Mouse (Mus musculus): Measurements from ENCODE around the gene Prkag2. TPM values are rescaled to one million over a fixed set of nuclear protein-coding genes. Genes with fewer than 3 reads are reported as not detected.

The Prkag2 gene
- polyA plus RNA-seq, 1 experiment from 2014 or later, result 125 TPM

DNA sequence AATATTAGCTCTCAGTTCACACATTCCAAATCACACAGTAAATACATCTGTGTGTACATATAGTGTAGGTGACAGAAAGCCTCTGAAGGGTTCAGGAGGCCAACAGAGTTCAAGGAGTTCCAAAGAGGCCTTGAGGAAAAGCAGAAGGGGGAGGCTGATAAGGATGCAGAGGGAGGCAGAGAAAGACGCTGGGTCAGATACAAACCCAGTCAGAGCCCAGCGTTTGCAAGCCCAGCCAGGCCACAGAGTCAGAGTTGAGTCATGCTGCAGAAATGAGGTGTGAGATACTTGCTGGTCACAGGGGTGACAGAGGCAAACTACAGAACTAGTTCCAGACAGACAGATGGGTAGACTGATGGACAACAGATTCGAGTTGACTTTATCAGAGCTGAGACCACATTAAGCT, 70.2 kb downstream of the Prkag2 start:
- WGBS, result 10% methylated on average over 3 of the region's 3 CpGs
- Histone ChIP-seq H3K4me1 (ENCODE audit: control insufficient read depth, insufficient read depth, low read length) (peaks cover 31% of the 10 kb centered on the region), H3K36me3 (ENCODE audit: control insufficient read depth, insufficient read depth) (no peaks in the 10 kb centered on the region), H3K4me2 (ENCODE audit: low read depth, low read length) (no peak overlapping the region), H3K4me3 (ENCODE audit: low read length) (no peak overlapping the region), H3K27me3 (ENCODE audit: control insufficient read depth, insufficient read depth, low read length) (no peaks in the 10 kb centered on the region), H3K9me3 (replicated peaks; ENCODE audit: control insufficient read depth, low read length) (no peaks in the 10 kb centered on the region), H3K27ac (ENCODE audit: low read length) (peak overlapping the region; percentile 56), H3K9ac (ENCODE audit: low read length) (no peak overlapping the region)
- ATAC-seq (replicated peaks; ENCODE audit: extremely low read depth, insufficient read depth, low FRiP score), result peak; percentile 52

DNA sequence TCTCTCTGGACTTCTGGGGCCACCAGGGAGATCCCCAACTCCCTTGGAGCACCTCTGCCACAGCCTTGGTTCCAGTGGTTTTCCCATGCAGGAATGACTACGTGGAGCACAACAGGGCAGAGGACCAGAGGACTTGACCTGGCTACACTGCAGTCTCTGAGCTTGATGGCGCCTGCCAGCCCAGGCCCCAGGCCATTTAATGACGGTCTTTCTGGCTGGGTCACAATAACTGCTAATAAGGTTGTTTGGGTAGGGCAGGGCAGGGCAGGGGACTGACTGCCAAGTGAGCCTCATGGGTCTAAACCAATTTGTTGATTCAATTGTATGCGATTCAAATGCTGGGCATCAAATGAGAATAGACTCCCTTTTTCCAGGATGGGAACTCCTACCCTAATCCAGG, 72.8 kb downstream of the Prkag2 start:
- H3K36me3 ChIP-seq (ENCODE audit: control insufficient read depth, insufficient read depth), result no peaks in the 10 kb centered on the region
- no peak overlapping the region for H3K4me3 ChIP-seq (ENCODE audit: low read length)
- WGBS, result 83% methylated on average over 4 of the region's 4 CpGs
- no peak for ATAC-seq (replicated peaks; ENCODE audit: extremely low read depth, insufficient read depth, low FRiP score)
- no peak overlapping the region for H3K27ac ChIP-seq (ENCODE audit: low read length)
- H3K27me3 ChIP-seq (ENCODE audit: control insufficient read depth, insufficient read depth, low read length), result no peaks in the 10 kb centered on the region
- no peak overlapping the region for H3K9ac ChIP-seq (ENCODE audit: low read length)
- H3K4me1 ChIP-seq (ENCODE audit: control insufficient read depth, insufficient read depth, low read length), result peaks cover 34% of the 10 kb centered on the region
- H3K9me3 ChIP-seq (replicated peaks; ENCODE audit: control insufficient read depth, low read length), result no peaks in the 10 kb centered on the region
- no peak overlapping the region for H3K4me2 ChIP-seq (ENCODE audit: low read depth, low read length)

DNA sequence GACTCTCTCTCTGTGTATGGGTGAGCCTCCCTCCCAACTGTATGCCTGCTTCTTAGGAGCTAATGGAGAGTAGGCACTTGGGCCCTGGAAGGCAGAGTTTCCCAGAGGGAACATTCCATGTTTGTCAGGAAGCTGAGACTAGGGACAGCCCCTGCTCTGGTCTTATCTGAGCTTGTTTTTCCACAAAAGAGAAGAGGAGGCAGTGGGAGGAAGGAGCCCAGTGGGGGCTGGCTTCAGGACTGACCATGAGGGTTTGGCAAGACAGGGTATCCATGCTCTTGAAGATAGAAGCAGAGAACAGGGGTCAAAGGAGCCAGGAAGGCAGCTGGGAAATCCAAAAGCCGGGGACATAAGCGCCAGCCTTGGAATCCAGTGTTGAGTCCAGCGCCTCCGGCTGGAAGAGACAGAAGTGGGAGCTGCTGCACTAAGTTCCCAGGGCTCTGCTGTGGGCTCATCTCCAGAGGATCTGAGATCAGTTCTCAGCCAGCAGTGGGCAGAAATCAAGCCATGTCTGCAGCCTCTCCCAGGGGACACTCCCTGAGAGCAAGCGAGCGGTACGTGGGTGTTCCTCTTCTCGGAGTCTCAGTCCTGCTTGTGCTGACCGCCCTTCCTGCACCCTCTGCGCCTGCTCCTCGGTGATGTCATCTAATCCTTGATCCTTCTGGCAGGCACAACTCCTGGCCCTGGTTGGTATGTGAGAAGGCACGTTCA, 75.0 kb downstream of the Prkag2 start:
- Histone ChIP-seq H3K4me3 (ENCODE audit: low read length) (no peak overlapping the region), H3K27ac (ENCODE audit: low read length) (peak overlapping the region; percentile 34), H3K4me2 (ENCODE audit: low read depth, low read length) (peak overlapping the region; percentile 10; the same call in 1 of the 2 replicates), H3K9ac (ENCODE audit: low read length) (peak overlapping the region; percentile 10; the same call in 1 of the 2 replicates), H3K9me3 (replicated peaks; ENCODE audit: control insufficient read depth, low read length) (no peaks in the 10 kb centered on the region), H3K4me1 (ENCODE audit: control insufficient read depth, insufficient read depth, low read length) (peaks cover 20% of the 10 kb centered on the region), H3K27me3 (ENCODE audit: control insufficient read depth, insufficient read depth, low read length) (no peaks in the 10 kb centered on the region), H3K36me3 (ENCODE audit: control insufficient read depth, insufficient read depth) (peaks cover 2% of the 10 kb centered on the region; the same call in 1 of the 2 replicates)
- ATAC-seq (replicated peaks; ENCODE audit: extremely low read depth, insufficient read depth, low FRiP score), result peak; percentile 64
- 33% methylated on average over 12 of the region's 12 CpGs for WGBS

DNA sequence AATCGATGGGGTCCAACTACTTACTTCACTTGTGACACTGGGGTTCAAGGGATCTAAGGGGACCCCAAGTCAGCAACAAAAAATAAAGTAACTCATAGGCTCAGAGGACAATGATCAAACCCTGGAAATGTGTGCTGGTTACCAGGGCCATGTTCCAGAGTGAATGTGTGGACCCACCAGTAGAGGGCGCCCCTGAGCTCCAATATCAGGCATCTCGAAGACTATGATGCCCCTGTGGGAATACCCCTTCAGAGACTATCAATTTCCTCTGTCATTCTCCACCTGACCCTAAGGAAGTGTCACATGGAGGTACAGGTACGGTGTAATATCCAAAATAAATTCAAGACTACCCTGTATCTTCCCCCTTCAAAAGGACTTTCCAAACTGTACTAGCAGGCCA, 77.5 kb downstream of the Prkag2 start:
- Histone ChIP-seq H3K36me3 (ENCODE audit: control insufficient read depth, insufficient read depth) (peaks cover 2% of the 10 kb centered on the region; the same call in 1 of the 2 replicates), H3K4me2 (ENCODE audit: low read depth, low read length) (no peak overlapping the region), H3K9ac (ENCODE audit: low read length) (no peak overlapping the region), H3K9me3 (replicated peaks; ENCODE audit: control insufficient read depth, low read length) (no peaks in the 10 kb centered on the region), H3K4me3 (ENCODE audit: low read length) (no peak overlapping the region), H3K27me3 (ENCODE audit: control insufficient read depth, insufficient read depth, low read length) (no peaks in the 10 kb centered on the region), H3K27ac (ENCODE audit: low read length) (no peak overlapping the region), H3K4me1 (ENCODE audit: control insufficient read depth, insufficient read depth, low read length) (peaks cover 7% of the 10 kb centered on the region)
- no peak for ATAC-seq (replicated peaks; ENCODE audit: extremely low read depth, insufficient read depth, low FRiP score)
- 44% methylated on average over 4 of the region's 4 CpGs for WGBS

DNA sequence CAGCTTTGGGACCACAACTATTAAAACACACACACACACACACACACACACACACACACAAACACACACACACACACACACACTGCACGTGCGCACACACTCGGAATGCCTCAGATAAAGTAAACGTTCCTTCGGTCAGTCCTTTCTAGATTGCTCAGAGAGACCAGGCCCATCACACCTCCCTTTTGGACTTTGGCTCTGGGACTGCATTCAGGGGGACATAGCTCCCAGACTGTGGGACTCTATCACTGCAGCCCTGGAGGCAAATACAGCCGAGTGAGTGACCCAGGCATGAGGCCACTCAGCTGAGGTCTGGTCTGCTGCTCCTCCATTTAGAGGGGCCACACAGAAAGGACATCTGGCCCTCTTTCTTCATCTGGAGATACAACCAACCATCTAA, 81.2 kb downstream of the Prkag2 start:
- H3K9me3 ChIP-seq (replicated peaks; ENCODE audit: control insufficient read depth, low read length), result no peaks in the 10 kb centered on the region
- H3K36me3 ChIP-seq (ENCODE audit: control insufficient read depth, insufficient read depth), result peaks cover 2% of the 10 kb centered on the region; the same call in 1 of the 2 replicates
- WGBS, result 57% methylated on average over 6 of the region's 6 CpGs
- H3K27ac ChIP-seq (ENCODE audit: low read length), result no peak overlapping the region
- H3K4me2 ChIP-seq (ENCODE audit: low read depth, low read length), result no peak overlapping the region
- H3K4me1 ChIP-seq (ENCODE audit: control insufficient read depth, insufficient read depth, low read length), result no peaks in the 10 kb centered on the region; the same call in 1 of the 2 replicates
- no peaks in the 10 kb centered on the region for H3K27me3 ChIP-seq (ENCODE audit: control insufficient read depth, insufficient read depth, low read length)
- no peak overlapping the region for H3K4me3 ChIP-seq (ENCODE audit: low read length)
- ATAC-seq (replicated peaks; ENCODE audit: extremely low read depth, insufficient read depth, low FRiP score), result no peak
- no peak overlapping the region for H3K9ac ChIP-seq (ENCODE audit: low read length)

DNA sequence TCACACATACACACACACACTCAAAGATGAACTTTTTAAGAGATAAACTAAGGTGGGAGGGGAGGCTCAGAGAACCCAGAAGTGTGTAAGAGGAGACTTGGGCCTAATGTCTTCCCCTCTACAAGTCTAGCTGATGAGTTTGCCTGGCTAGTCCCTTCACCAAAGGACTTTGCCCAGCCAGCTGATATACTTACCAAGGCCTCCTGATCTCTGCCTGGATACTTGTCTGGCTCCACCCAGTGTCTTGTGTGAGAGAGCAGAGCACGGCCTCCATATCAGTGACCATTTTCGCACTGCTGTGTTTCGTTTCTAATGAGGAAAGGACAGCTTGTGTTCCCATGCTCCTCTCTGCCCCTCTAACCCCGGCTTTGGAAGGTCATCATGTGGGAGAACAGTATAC, 88.3 kb downstream of the Prkag2 start:
- no peak for ATAC-seq (replicated peaks; ENCODE audit: extremely low read depth, insufficient read depth, low FRiP score)
- Histone ChIP-seq H3K4me1 (ENCODE audit: control insufficient read depth, insufficient read depth, low read length) (peaks cover 21% of the 10 kb centered on the region), H3K36me3 (ENCODE audit: control insufficient read depth, insufficient read depth) (no peaks in the 10 kb centered on the region), H3K4me3 (ENCODE audit: low read length) (no peak overlapping the region), H3K9ac (ENCODE audit: low read length) (no peak overlapping the region), H3K4me2 (ENCODE audit: low read depth, low read length) (no peak overlapping the region), H3K9me3 (replicated peaks; ENCODE audit: control insufficient read depth, low read length) (no peaks in the 10 kb centered on the region), H3K27ac (ENCODE audit: low read length) (no peak overlapping the region), H3K27me3 (ENCODE audit: control insufficient read depth, insufficient read depth, low read length) (no peaks in the 10 kb centered on the region)
- 64% methylated on average over 4 of the region's 4 CpGs for WGBS

DNA sequence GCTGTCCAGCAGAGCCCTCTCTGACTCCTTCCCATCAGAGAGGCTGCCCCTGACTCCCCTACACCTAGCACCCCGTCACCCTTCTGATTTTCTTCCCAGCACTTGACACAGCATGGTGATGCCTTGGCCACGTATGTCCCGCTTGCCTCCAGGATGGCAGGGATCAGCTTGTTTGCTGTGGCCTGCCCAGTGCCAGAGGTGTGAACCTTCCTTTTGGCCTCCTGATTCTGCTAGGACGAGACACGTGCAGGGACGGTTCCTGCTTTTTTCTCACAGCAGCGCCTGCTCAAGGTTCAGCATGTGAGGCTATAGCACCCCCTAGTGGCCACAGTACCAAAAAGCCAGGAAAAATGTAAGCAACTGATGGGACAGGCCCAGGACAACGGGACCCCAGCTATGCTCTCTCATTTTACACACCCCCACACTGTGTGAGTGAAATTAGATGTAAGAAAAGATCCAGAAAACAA, 89.4 kb downstream of the Prkag2 start:
- peak overlapping the region; percentile 7; the same call in 1 of the 2 replicates for H3K9ac ChIP-seq (ENCODE audit: low read length)
- 11% methylated on average over 8 of the region's 8 CpGs for whole genome bisulfite sequencing
- no peaks in the 10 kb centered on the region for H3K9me3 ChIP-seq (replicated peaks; ENCODE audit: control insufficient read depth, low read length)
- ATAC-seq (replicated peaks; ENCODE audit: extremely low read depth, insufficient read depth, low FRiP score), result peak; percentile 47
- H3K27ac ChIP-seq (ENCODE audit: low read length), result no peak overlapping the region
- peaks cover 31% of the 10 kb centered on the region for H3K4me1 ChIP-seq (ENCODE audit: control insufficient read depth, insufficient read depth, low read length)
- no peak overlapping the region for H3K4me3 ChIP-seq (ENCODE audit: low read length)
- no peaks in the 10 kb centered on the region for H3K27me3 ChIP-seq (ENCODE audit: control insufficient read depth, insufficient read depth, low read length)
- H3K4me2 ChIP-seq (ENCODE audit: low read depth, low read length), result peak overlapping the region; percentile 42; the same call in 1 of the 2 replicates
- H3K36me3 ChIP-seq (ENCODE audit: control insufficient read depth, insufficient read depth), result no peaks in the 10 kb centered on the region

DNA sequence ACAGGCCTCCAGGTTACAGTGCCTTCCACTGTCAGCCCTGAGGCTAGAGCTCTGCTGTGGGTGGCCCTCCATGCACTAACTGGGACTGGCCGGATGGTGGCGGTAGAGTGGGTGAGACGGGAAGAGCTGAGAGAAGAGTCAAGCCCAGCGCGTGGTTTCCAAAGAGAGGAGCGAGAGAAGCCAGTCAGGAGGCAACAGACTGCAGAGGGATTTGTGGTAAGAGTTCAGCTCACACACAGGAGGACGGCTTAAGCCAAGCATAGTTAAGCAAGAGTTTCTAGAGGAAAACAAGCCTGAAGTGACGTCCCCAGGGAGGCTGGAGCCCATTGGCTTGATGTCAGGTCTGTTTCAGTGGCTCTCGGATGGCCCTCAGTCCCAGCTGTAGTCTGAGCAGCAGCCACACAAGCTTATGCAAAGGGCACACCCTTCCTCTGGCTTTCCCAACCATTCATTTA, 90.0 kb downstream of the Prkag2 start:
- Histone ChIP-seq H3K27ac (ENCODE audit: low read length) (0 out of 2 replicates have a peak overlapping the region, but pooled peaks have one; percentile 6), H3K4me1 (ENCODE audit: control insufficient read depth, insufficient read depth, low read length) (peaks cover 37% of the 10 kb centered on the region), H3K27me3 (ENCODE audit: control insufficient read depth, insufficient read depth, low read length) (no peaks in the 10 kb centered on the region), H3K4me3 (ENCODE audit: low read length) (0 out of 2 replicates have a peak overlapping the region, but pooled peaks have one; percentile 2), H3K4me2 (ENCODE audit: low read depth, low read length) (peak overlapping the region; percentile 42), H3K36me3 (ENCODE audit: control insufficient read depth, insufficient read depth) (no peaks in the 10 kb centered on the region), H3K9ac (ENCODE audit: low read length) (no peak overlapping the region; the same call in 1 of the 2 replicates), H3K9me3 (replicated peaks; ENCODE audit: control insufficient read depth, low read length) (no peaks in the 10 kb centered on the region)
- 5% methylated on average over 9 of the region's 9 CpGs for WGBS
- ATAC-seq (replicated peaks; ENCODE audit: extremely low read depth, insufficient read depth, low FRiP score), result peak; percentile 39

DNA sequence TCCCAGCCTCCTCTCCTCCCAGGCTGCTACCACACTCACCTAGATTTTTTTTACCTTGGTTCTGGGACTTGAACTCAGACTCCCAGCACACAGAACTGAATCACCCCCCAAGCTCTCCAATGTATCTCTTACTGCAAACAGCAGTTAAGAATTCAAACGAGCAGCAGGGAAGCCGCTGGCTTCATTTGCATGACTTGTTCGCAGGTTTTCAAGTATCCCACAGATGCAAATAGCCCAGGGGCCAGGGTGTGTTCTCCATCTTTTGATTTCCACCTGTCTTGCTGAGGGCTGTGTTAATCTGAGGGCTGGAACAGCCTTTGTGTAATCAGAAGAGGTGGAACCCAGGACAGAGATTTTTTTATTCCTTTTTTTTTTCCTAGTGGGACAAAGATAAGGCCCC, 90.7 kb downstream of the Prkag2 start:
- WGBS, result 75% methylated on average over 3 of the region's 3 CpGs
- Histone ChIP-seq H3K4me1 (ENCODE audit: control insufficient read depth, insufficient read depth, low read length) (peaks cover 43% of the 10 kb centered on the region), H3K36me3 (ENCODE audit: control insufficient read depth, insufficient read depth) (no peaks in the 10 kb centered on the region), H3K9ac (ENCODE audit: low read length) (no peak overlapping the region), H3K27ac (ENCODE audit: low read length) (no peak overlapping the region), H3K4me2 (ENCODE audit: low read depth, low read length) (no peak overlapping the region), H3K4me3 (ENCODE audit: low read length) (no peak overlapping the region), H3K27me3 (ENCODE audit: control insufficient read depth, insufficient read depth, low read length) (no peaks in the 10 kb centered on the region), H3K9me3 (replicated peaks; ENCODE audit: control insufficient read depth, low read length) (no peaks in the 10 kb centered on the region)
- ATAC-seq (replicated peaks; ENCODE audit: extremely low read depth, insufficient read depth, low FRiP score), result no peak
